Mouse (Mus musculus) forelimb bud, embryonic 11.5 days (tissue): Measurements from ENCODE around the gene Kctd15.
A peak's percentile ranks its signal among the peaks of the same experiment; 100 is the strongest.

Experiments used
- DNase-seq: peaks from one replicate; pipeline ENCODE4 v3.0.0-alpha.2; 2012; ENCODE audit warnings: low read depth, low spot score

Gene Kctd15

DNA sequence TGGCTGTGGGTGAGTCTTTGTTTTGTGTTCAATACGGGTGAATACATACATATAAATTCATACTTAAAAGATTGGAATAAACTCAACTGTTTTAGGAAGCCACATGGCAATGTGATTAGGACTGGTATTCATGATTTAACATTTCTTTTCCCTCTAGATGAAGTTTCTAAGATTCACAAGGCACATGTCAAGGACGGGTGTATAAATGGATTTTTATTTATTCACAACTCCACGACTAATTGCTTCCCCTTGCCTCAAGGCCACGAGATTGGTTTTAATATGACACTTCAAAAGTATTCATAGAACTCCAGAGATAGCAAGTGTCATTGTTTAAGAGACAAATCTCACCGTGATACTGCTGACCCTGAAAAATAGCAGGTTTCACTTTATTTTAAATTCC is at the start of gene Kctd15:
Gene Kctd15, minus strand, starts transcription at position 101 of the 400 bp plus-strand sequence.
- DNase-seq: no peak

DNA sequence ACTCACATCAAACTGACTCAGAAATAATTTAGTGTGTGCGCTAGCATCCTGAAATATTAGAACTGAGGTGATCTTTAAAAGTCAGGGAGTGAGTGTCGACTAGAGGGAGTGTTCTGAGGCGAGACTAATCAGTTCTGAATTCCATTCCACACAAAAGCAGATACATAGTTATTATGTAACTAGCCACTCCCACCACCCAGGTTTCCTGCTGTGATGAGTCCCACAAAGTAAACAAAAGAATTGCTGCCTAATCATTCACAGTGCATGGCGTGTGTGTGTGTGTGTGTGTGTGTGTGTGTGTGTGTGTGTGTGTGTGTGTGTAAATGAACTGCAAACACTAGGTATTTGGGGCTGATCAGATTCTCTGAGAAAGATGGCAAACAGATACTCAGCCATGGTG is 47.9 kb upstream of the Kctd15 start:
- DNase-seq: no peak

DNA sequence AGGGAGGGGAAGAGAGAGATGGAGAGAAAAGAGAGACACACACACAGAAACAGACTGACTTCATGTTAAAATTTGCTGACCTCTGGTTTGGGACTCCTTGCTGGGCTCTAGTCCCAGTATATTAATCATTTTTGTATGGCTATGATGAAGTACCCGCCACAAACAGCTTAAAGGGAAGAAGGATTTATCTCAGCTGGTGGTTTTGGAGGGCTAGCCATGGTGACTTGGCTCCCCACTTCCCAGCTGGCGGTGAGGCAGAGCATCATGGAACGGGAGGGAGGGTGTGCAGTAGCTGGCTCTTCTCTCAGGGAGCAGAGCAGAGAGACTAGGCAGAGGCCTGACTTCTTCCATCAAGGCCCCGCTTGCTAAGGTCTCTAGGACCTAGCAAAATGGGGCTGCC is 46.9 kb upstream of the Kctd15 start:
- no peak for DNase-seq

DNA sequence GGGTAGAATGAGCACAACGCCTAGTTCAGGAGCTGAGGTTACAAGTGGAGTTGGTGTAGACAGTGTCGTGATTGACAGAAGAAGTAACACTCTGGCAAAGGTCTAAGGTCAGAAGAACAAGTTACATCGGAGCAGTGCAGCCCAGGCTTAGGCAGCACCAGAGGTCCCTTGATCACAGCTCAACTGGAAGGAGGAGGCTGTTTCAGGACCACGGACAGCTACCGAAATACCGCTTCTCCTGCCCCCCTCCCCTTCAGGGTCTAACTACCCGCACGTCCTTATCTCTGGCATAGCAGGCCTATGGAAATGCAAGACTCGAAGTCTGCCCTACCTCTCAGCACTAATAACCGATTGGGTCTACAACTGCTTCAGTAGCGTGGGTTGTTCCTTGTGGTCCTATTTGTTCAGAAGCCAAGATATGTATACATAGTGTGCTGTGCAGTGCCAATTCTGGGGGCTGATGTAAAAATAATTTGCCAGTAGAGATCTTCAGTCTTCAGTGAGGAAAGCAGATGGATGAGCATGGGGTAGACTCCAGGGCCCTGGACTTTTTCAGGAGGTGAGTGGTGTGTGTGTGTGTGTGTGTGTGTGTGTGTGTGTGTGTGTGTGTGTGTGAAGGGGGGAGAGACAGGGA is 46.3 kb upstream of the Kctd15 start:
- peak; percentile 84 for DNase-seq

DNA sequence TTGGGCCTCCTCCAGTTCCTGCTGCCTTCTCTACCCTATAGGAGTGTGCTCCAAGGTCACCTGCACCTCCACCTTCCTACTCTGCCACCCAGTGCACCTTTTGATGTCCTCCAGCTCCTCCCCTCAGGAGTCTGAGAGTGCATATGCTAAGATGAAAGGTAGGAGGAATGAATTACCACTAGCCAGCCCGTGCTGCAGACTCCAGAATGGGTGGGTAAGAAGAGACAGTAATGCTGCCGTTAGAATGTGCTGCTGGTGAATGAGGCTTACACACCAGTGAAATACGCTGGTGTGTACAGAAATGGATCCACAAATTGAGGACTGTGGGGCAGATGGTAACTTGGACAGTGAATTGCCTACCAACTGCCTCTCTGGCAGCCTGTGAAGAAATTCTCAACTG is 43.4 kb upstream of the Kctd15 start:
- DNase-seq: no peak

DNA sequence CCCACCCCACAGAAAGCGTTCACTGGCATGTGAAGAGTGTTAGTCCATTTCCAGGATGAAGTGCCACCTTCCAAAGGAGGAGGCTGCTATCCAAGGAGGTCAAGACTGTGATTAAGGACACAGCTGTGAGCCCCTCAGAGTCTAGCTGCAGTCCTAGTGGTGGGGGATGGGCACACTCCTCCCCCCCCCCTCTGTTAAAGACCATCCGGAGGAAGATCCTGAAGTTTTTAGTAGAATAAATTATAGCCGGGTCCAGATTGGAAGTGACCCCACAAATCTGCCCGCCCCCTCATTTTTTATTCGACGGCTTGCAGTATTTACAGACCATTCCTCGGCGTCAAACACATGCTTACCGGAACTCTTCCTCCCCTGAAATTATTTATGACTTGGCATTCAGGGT is 41.7 kb upstream of the Kctd15 start:
- DNase-seq: no peak

DNA sequence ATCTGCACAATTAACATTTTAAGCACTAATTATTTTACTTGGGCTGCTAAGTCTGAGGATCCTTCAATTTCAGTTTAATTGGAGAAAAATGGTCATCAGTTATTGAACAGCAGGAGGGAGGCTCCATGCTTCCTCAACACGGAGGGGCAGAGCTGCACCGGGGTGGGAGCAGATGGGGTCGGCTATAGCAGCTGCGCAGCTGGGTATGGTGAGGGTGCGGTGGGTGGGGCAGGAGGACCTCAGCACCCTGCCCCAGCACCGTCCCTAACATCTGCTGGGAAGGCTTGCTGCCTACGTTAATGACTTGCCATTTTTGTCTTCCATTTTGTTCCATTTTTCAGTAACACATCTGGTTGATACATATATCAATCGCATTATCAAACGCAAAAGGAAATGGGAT is 39.6 kb upstream of the Kctd15 start:
- no peak for DNase-seq

DNA sequence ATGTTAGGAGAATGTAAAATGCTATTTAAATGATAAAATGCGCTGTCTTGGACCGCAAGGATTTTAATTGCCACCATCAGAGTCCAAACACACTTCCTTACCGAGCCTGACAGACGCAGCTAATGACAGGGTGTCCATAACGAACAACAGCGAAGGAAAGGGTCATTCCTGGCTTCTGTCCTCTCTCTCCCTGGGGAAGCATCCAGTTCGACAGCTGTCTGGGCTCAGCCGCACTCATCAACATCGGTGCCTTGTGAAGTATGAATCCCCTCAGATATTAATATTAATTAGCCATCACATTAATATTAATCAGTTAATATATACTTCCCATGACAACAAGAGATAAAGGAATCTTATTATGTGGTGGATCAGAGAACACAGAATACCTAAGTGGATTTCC is 38.4 kb upstream of the Kctd15 start:
- DNase-seq: no peak

DNA sequence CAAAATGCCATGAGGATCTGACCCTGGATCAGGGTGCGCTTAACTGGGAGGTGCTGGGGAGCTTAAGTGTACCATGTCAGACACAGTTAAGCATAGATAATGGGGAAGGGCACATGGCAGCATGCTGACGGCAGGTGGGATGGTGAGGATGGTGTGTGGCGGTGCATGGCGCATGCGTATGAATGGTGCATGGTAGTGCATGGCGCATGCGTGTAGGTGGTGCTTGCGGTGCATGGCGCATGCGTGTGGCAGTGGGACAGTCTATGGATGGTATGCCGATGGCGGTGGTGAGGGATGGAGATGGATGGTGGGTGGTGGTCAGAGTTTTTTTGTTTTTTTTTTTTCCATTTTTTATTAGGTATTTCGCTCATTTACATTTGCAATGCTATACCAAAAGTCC is 37.4 kb upstream of the Kctd15 start:
- DNase-seq: no peak

DNA sequence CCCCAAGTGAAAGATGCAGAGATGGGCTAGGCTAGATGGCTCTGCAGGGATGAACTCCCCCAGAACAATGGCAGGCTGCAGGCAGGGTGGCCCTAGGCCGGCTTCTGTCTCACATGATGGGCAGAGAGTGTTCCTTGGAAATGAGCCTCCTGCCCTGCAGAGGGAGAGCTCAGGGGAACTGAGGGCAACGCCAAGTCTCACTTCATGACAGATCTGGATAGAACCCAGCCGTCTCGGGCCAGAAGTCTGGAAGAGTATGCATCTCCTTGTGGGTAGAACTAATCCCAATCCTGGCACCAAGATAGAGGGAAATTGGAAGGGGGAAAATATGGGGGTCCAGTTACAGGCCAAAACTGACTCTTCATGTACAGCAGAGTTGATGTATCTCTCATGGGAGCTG is 36.5 kb upstream of the Kctd15 start:
- no peak for DNase-seq

DNA sequence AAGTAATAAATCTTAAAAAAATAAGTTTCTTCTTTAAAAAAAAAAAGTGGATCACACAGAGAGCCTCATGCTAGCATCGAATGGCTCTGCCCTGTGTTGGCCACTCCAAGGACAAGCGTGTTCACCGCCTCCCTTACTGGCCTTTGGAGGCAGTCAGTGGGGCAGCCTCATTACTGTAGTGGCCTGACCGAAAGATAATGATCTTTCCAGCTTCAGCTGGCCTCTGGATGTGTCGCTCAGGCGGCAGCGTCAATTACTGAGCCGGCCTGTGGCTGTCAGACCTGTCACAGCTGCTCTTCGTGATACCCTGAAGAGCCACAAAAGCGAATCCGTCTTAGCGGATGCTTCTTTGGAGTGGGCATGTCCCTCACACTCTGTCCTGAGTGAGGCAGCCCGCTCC is 33.6 kb upstream of the Kctd15 start:
- no peak for DNase-seq

DNA sequence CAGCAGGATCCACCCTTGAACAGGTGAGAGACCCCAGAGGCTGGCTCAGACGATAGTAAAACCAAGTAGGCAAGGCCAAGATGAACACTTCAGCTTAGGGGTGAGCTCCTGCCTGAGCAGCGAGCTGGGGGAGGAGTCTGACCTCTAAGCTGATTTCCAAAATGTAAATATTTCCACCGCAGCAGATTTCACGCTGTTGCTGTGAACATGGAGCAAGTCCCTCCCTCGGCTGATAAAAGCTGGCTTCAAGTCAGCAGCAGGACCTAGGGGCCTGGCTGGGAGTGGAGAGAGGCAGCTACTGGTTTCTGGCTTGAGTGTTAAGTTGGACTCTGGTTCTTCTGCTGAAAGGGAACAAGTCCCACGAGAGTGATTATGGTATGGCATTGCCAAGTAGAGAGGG is 32.5 kb upstream of the Kctd15 start:
- no peak for DNase-seq

DNA sequence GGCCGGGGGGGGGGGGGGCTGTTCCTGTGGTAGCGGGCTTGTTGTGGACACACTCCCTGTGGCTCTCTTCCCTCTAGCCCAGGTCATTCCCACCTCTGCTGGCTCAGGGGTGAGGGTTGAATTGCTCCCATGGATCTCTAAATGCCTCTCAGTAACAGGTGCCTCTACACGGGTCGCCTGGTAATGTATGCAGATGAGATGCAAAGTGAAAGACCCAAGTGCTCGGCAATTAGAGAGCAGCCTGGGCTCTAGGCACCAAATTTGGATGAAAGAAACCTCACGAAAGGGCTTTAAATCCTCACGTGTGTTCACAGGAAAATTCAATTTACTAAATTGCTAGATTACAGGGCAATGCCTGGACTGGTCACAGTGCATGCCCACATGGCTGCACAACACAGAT is 29.3 kb upstream of the Kctd15 start:
- no peak for DNase-seq

DNA sequence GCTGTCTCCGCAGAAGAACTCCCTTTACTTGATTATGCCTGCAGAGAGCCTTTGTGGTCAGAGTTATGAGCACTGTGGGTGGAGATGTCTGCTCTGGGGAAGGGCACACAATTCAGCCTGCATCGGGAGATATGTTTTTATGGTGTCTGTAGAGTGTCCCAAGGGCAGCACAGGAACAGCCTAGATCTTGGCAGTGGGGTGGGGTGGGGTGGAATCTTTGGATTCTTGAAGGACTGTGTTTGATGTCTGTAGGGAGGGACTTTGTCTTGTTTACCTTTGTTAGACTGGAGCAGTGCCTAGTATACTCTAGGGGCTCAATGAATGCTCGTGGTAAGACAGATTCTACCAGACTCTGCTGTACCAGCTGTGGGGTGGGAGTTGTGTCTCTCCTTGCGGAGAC is 28.6 kb upstream of the Kctd15 start:
- no peak for DNase-seq

DNA sequence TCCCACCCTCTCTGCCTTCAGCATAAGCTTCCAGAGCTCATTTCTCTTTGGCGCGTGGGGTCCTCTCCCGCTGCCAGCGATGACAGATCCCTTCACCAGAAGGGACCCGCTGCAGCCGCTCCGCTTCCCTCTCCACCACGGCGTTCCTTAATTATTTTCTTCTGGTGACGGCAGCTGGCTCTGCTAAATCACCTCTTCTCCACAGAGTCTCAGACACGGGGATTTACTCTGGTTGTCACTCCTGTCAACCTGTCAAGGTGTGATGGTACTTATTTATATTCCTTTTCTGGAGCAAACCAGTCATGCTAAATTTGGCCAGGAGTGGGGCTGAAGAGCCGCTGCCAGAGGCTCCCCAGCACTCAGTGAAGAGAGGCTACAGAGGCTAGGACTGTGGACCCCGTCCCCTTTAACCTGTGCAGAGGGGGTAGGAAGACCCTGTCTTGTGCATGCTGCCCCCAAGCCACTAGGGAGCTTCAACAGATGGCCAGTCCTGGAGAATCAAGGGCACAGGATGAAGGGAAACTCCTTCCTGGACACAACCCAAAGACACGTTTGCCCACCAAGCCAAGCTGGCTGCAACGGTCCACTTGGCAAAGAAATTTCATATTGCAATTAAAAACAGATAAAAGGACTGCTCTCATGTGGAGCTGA is 24.4 kb upstream of the Kctd15 start:
- DNase-seq: no peak

DNA sequence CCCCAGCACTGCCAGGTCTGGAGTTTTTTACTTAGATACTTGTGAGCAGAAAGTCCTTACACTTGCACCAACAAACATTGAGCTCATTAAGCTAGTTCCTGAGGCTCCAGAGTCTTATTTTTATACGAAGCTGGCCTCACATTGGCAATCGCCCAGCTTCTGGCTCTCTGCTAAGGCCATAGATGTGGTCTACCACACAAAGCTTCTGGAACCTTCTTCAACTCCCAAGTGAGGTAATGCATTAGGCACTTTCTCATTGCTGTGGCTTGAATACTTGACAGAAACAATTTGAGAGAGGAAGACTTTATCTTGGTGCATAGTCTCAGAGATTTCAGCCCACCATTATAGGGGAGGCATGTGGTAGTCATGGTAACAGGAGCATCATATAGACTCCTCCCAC is 23.4 kb upstream of the Kctd15 start:
- DNase-seq: no peak

DNA sequence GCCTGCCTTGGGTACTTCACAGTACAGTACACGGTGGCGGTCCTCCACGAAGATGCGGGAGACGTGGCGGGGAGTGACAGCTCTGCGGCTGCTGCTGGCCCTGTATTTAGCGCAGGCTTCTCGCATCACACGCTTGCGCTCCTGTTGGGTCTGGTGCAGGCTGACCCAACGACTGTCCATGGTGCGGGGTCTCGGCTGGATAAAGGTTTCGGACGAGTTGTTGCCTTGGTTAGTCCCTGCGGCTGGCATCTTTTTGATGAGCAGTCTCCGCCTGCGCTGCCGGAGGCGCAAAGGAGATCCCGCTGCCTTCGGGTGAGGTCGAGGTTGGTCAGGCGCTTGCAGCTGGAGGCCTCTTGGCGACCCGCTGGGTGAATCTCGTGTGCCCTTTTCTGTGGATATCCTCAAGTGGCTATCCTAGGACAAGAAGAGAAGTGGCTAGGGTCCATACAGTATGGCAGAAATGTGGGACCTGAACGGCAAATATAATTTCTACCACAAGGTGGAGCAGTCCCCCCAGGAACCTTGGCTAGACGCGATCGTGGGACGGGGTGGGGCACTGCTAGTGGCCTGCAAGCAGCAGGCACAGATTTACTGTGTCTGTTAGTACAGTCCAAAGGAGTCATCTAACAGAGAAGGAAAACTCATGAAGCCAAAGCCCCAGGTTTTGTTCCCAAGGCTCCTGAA is 19.4 kb upstream of the Kctd15 start:
- DNase-seq: peak; percentile 86

DNA sequence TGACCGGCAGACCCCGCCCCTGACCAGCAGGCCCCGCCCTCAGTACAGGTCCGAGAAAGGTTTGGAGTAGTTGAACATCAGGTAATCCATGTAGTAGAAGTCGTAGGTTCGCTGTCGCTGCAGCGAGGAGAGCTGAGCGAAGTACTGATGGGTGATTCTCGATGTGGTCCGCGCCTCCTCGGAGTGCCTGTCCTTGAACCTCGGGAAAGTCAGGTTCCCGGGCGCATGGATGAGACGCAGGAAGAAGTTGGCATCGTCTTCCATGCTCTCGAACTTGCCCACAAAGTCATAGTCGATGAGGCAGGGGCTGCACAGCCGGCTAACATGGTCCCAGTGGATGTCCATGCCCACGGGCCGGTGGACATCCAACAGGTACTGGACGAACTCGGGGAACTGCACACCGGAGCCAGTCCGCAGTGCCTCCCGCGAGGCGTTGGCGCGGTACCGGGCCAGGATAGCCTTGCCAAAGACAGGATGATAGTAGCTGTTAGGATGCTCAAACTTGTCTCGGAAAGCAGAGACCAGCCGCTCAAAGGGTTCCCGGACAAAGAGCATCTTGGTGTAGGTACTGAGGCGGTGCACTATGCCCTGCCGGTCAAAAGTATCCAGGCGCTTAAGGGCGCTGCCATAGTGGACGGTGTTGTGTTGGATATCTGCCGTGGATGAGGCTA is 18.7 kb upstream of the Kctd15 start:
- DNase-seq: no peak

DNA sequence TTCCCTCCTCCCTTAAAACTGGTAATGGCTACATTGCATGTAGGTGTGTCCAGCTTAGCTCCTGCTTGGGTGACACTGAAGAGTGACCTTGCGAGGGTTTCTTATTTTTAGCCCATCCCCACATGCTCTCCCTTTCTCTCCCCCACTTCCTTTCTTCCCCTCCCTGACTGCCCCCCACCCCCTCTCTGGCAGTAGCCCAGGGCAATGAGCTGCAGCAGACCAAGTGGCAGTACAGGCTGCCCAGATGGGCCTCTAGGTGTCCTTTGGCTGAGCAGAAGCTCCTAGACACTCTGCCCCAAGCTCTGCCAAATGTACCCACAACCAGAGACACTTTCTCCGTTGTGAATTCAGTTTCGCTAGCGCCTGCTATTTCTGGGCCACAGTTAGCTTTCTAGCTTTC is 16.4 kb upstream of the Kctd15 start:
- no peak for DNase-seq

DNA sequence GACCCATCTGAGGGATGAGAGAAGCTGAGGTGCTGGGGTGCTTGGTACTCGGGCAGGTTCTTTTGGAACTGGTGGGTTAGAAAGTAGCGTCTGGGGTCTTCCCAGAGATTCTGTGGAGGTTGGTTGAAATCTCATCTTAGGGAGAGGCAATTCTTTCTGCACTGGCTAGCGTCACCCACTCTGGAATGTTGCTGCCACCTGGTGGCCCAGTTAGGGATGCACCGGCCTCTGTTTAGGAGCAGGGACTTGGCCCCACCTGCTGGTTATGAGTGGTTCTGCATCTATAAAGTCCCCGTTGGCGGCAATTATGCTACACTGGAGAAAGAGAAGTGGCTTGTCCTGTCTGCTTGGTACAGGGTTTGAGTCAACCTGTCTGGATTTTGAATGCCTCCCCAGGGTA is 15.4 kb upstream of the Kctd15 start:
- DNase-seq: peak; percentile 90

DNA sequence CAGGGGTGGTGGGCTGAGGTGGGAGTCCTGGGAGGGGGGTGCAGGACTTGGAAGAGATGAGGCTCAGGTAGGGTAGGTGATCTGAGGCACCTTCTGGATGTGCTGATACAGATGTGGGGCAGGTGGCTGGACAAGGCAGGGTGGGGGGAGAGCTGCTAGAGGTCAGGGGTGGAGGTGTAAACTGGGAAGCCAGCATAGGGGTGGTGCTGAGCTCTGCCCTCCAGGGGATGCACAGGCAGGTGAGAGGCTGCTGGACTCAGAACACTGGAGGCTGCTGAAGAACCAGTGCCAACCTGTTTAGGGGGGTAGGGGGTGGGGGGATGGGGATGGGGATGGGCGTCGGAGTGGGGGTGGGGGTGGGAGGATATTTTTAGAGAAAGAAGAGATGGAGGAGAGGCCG is 14.2 kb upstream of the Kctd15 start:
- no peak for DNase-seq

DNA sequence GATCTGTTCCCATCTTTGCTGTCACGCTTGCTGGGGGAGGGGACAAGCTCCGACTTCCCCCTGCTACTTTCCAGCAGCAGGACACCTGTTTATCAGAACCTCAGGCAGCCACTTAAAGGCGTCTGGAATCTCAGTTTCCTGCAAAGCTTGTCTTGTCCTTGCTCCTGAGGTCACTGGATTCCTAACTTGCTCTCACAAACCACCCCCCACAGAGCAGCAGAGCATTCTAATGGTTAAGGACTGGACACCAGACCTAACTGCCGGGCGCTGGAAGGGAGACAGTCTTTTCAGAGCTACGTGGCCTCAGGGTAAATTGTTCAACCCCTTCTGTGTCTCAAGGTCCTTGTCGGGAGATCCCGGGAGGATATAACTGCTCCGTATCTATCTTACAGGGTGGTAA is 12.8 kb upstream of the Kctd15 start:
- no peak for DNase-seq

DNA sequence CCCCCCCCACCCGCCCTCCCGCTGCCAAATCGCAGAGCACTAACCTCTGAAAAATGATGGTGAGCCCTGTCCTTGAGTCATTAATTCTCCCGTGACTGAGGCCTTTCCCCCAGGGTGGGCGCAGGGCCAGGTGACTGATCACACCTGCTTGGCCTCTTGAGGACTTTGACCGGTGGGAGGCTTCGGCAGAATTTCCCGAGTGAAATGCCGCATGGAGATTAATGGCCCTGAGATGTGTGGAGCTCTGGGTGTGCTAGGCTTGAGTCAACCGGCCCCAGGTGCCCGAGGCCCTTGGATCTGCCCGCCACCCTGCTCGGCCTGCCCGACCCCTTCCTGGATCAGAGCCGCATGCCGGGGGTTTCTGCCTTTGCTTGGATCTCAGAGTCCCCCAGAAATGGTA is 11.3 kb upstream of the Kctd15 start:
- no peak for DNase-seq
